Mouse (Mus musculus): ENCODE results near the gene Itga11.
A peak's percentile ranks its signal among the peaks of the same experiment; 100 is the strongest.
"Not testable (repeated sequence)": the region's sequence is repeated elsewhere in the genome, so short reads cannot be mapped to it uniquely, and the experiment has no call there.

Itga11 gene

DNA sequence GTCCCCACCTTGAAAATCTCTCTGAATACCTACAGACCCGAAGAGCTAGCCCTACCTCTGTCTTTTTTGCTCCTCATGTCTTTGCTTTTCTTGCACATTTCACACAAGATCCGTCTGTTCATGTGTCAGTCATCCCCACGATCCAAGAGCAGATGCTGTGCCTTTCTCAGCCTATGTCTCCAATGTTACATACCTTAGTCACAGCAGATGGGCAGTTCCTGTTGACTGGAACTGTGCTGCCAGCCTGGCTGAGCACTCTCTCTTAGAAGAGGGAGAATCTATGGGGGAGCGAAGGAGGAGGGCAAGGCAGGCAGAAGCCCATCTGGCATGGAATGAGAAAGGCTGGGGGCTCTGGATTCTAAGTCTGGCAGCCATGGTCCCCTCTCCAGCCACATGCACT lies 87.7 kb downstream of the Itga11 start:
- DNase-seq (ENCODE audit: low spot score in 2 of 2): no peak

DNA sequence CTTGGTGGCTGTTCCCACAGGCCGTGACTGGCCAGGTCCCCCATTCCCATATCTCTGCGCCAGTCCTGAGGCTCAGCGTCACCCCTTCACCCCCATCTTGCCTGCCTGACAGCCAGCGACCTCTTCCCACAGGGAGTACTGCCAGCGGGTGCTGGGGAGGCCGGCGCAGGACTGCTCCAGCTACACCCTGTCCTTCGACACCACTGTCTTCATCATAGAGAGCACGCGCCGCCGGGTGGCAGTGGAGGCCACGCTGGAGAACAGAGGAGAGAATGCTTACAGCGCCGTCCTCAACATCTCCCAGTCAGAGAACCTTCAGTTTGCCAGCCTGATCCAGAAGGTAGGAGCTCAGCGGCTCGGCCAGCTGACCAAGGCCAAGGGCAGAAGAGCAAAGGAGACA lies 89.8 kb downstream of the Itga11 start:
- no peak for DNase-seq (ENCODE audit: low spot score in 2 of 2)

DNA sequence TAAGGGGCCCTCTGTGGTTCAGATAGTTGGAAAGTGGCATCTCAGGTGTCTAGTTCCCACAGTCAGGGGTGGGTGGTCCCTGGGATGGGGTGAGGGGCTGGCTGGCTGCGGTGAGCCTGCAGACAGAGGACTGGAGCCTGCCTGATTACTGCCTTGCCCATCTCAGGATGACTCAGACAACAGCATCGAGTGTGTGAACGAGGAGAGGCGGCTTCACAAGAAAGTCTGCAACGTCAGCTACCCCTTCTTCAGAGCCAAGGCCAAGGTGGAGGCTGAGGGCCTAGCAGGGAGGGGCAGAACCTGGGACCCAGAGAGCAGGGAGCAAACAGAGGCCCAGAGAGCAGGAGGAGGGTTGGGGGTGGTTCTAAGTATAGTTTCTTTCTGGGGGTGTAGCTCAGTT lies 90.7 kb downstream of the Itga11 start:
- no peak for DNase-seq (ENCODE audit: low spot score in 2 of 2)

DNA sequence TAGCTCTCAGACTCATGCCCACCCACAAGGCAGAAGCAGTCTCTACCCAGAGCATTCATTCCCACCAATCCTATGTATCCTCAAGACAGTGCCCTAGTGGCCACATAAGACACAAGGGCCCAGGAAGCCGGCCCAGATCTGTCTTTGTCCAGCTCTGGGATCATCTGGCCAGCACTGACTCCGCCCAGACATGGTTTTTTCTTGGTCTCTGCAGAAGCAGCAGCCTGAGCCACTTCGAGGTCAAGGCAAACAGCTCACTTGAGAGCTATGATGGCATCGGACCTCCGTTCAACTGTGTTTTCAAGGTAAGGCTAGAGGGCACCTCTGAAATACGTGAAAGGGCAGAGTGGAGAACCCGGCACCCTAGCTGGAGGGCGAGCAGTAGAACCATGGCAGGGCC lies 95.1 kb downstream of the Itga11 start:
- no peak for DNase-seq (ENCODE audit: low spot score in 2 of 2)

DNA sequence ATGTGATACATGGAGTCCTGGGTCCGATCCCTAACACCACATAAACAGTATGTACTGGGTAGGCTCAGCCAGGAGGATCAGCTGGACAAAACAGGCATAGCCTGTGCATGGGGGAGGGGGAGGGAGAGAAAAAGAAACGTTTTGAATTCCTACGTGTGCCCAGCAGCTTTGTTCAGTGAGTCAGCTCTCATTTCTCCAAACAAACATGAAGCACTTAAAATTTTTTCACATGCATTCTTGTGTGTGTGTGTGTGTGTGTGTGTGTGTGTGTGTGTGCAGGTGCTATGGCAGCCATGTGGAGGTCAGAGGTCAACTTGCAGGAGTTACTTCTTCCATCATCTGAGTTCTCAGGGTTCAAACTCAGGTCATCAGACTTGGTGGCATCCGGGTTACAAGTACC lies 97.8 kb downstream of the Itga11 start:
- DNase-seq (ENCODE audit: low spot score in 2 of 2): no peak

DNA sequence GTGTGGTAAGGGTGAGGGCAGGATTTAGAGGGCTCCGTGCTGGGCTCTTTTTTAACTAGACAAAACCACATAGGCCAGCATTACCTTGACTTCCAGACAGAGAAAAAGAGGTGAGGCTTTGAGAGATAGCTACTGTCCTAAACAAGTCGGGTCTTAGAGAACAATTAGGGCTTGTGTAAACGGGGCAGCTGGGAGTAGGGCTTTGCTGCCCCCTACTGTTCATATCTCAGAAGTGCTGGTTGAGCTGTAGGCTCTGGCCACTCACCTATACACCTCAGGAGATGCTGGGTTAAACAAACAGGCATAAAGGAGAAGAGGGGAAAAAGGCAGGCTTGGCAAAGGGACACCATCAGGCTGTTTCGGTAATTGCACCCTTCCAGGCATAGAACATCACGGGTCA lies 99.8 kb downstream of the Itga11 start:
- DNase-seq (ENCODE audit: low spot score in 2 of 2): peak; percentile 17 to 65

DNA sequence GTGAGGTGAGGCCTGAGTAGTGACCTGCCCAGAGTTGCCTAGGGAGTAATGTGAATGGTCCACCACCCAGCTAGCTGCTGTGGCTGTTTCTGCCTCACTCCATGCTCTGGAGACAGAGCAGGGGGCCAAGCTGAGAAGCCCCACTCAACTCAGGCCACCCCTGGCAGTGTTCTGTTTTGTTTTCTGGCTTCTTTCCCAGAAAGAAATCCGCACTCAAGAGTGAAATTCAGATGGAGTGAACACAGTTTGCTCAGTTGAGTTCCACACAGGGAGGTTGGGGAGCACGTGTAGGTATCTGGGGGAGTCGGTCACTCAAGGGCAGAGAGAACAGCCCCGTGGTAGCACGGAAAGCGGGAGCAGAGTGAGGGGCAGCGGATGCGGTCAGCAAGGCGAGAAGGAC lies 101.1 kb downstream of the Itga11 start:
- no peak for DNase-seq (ENCODE audit: low spot score in 2 of 2)

DNA sequence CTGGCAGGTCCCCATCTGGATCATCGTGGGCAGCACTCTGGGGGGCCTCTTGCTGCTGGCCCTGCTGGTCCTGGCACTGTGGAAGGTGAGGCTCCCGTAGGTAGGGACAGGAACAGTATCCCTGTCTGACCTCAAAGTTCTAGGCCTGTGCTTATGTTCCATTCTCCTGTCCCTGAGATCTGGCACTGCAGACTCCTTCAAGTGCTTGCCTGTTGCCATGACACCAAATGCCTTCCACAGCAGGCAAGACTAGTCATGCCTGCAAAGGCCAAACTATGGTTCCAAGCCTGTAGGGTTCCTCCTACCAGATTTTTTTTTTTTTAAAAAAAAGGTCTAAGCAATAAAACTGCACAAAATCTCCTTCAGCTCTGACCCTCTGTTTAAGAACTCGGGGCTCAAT lies 104.3 kb downstream of the Itga11 start:
- no peak for DNase-seq (ENCODE audit: low spot score in 2 of 2)

DNA sequence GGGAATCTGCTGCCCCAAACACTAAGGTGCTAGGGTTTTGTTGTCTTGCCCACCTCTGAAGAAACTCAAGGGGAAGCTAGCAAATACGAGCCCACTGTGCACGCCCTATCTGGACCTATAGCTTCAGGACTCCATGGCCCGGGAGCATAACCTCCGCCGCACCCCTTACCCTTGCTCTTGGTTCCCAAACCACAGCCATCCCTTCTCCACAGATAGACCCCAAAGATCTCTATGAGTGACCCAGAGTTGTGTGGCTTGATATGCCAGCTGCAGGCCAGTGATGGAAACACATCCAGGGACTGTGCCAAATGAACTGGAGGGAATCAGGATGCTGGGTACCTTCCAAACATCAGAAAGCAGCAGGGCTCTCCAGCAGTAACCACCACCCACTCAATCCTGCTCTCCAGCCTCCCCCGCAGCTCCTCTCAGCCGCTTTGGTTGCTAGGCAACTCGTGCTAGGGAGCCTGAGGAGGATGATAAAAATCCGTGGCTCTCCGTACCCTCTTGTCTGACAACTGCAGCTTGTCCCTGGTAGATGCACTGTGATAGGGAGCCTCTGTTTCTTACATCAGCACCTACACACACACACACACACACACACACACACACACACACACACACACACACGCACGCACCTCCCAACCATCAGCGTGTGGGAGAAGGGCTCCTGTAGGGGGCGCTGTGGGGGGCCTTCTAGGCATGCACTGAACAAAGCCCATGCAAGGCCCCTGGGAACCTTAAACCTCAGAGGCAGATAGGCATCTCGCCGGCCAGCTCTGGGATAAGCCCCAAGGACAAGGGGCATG lies 105.6 kb downstream of the Itga11 start:
- DNase-seq (ENCODE audit: low spot score in 2 of 2): no peak

DNA sequence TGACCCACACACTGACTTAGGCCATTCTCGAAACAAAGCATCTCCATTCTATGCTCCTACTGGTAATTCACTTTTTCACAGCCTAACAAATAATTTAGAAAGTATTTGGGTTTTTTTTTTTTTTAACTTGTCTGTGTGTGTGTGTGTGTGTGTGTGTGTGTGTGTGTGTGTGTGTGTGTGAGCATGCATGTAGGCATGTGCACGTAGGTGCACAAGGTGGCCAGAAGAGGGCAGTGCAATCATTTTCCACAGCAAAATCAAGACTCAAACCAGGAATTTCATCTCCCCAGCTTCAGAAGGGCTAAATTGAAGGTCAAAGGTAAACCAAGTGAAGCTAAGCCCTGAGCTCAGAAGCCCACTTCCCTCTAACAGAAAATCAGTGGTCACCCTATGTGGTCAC lies 106.6 kb downstream of the Itga11 start:
- no peak for DNase-seq (ENCODE audit: low spot score in 2 of 2)

DNA sequence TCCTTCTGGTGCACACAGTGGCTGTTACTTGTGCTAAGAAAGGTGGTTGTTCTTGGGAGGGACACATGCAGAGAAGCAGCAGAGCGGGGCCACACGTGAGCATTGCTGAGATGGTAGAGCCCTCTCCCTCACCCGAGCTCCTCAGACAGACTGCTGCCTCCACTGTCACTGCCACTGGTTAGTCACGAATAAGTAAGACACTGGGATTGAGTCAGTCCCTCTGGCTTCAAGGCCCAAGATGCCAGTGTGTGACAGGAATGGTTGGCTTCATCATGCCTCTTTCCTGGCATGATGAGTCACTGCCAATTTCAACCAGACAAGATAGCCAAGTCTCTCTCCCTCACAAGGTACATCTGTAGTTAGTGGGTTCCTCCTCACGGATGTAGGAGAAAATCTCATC lies 109.1 kb downstream of the Itga11 start:
- DNase-seq (ENCODE audit: low spot score in 2 of 2): no peak

DNA sequence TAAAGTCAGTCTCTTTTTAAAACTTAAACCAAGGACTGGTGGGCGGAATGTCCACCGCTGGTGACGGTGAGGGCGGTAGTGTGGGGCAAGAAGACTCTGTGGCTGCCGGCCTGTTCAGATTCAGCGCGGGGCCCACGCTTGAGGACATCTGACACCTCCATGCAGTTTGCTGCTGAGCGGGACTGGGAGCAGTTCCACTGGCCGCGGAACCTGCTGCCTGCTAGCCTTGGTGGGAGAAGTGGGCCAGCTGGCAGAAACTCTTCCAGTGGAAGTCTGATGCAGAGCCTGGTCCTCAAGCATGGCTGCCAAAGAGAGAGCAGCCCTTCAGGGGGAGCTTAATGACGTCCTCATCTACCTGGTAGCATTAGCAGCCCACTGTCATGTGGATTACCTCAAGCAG lies 112.2 kb downstream of the Itga11 start:
- DNase-seq (ENCODE audit: low spot score in 2 of 2): no peak

DNA sequence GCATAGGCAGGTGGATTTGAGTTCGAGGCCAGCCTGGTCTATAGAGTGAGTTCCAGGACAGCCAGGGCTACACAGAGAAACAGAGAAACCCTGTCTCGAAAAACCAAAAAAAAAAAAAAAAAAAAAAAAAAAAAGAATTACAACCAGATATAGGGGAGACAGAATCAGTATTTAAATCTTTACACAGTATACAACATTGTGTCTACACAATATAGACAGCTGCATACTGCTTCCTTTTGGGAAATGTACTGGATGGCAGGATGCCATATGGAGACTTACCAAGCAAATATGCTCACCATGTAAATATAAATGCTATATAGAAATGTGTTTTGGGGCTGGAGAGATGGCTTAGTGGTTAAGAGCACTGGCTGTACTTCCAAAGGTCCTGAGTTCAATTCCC lies 121.6 kb downstream of the Itga11 start:
- DNase-seq (ENCODE audit: low spot score in 2 of 2): not testable (repeated sequence)

DNA sequence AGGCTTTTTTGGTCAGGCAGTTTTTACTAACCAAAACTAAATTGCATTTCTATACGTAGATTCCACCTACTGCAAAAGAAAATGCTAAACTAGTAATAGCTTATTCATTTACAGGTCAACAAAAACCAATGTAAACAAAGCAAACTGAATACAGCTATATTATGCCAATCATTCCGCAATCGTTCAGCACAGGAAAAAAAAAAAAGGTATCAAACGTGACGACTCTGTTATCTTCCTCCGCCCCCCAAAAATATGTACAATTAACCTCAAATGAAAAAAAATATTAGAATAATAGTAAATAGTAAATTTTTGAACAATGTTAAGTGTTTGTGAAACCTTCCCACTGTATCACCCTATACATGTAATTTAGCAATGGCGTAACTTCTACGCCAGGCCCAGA lies 132.5 kb downstream of the Itga11 start:
- DNase-seq (ENCODE audit: low spot score in 2 of 2): no peak

DNA sequence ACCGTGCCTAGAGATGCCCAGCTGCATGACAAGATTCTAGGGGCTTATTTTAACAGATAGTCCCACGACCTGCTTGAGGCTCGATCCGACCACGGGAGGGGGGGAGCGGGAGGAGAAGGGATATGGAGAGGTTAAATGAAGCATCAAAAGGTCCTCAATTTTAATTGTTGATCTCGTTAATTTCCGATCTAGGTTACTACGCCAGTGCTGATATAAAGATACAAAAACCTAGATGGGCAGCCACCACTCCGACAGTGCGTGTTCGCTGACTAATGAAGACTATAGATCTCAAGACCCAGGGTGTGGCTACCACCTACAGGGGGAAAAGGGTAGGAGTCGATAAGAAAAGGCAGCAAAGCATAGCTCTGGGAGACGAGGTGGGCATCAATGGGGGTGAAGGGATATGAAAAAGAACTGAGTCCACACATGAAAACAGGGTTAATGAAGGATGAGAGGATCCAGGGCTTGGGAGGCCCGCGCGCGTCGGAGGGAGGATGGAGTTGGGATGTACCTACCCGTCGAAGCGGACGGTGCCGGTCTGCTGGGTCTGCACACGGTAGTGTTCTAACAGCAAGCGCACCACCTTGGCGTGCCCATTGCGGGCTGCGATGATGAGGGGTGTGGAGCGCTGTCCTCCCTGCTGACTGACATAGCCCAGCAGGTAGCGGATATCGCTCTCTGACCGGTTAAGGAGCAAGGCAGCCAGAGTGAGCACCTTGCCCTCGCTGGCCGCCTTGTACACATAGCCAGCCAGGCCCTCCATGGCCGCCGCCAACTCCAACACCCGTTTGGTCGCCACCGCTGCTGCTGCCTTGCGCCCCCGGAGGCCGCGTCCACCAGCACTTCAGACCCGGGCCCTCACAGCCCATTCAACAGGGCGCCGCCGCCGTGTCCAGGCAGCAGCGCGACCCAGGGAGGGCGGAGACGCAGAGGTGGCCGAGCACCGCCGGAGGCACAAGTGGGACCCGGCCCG lies 133.2 kb downstream of the Itga11 start:
- peak; percentile 9 to 17 for DNase-seq (ENCODE audit: low spot score in 2 of 2)

DNA sequence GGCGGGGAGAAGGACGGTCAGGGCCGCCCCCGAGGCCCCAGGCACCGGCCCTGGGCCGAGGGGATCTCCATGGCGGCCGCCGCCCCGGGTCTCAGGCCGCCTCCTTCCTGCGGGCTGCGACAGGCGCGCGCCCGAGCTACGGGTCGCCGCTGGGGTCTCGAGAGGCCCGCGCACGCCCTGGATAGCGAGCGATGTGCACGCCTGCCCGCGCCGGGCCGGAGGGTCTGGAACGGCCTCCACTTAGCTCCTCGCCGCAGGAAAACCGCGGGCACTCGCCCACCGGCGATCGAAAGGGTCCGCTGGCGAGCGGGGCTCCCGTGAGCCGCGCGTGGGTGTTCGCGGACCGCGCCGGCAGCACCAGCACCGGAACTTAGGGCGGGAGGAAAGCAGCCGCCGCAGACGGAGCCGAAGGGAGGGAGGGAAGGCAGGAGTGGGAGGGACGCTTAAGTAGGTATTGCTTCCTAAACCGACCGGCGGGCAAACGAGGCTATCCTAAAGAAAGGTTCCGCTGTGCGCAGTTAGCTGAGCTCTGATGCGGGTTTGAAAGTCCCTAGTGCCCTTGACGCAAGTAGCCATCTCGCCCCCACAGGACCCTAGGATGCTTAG lies 134.0 kb downstream of the Itga11 start, which contains the start of gene Fem1b:
TSS of gene Fem1b (minus strand) at position 419 of the 606 bp plus-strand sequence.
- peak; percentile 84 to 89 for DNase-seq (ENCODE audit: low spot score in 2 of 2)

DNA sequence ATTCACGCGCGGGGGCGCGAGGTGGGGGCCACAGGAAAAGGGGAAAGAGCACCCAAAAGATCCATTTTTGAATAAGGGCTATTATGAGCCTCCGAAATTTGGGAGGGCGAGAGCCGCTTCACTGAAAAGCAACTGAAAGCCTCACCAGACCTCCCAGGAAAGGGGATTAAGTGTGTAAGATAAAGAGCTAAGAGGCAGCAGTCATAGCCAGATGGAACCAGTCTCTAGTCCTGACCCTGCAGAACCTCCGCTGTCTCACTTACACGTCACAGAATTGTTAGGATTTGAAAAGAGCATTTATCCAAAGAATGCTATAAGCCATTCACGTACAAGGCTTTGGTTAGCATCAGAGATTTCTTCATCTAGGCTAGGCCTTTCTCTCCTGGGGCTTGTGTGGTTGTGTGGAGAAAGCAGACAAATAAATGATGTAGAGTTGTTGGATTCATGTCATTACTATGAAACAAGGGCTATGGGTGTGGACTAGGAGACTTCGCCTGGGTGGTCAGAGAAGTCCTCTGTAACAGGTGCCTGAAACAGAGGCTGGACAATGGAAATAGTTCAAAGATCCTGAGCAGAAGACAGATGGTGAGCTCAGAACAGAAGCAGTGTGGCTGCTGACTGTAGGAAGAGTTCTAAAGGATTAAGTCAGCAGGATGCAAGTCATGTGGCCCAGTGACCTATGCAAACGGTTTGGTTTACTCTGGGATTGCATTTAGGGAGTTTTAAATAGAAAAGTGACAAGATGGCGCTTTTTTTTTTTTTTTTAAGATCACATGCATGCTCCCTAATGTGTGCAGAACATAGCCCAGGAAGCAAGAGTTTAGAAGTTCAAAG lies 134.8 kb downstream of the Itga11 start:
- no peak for DNase-seq (ENCODE audit: low spot score in 2 of 2)

DNA sequence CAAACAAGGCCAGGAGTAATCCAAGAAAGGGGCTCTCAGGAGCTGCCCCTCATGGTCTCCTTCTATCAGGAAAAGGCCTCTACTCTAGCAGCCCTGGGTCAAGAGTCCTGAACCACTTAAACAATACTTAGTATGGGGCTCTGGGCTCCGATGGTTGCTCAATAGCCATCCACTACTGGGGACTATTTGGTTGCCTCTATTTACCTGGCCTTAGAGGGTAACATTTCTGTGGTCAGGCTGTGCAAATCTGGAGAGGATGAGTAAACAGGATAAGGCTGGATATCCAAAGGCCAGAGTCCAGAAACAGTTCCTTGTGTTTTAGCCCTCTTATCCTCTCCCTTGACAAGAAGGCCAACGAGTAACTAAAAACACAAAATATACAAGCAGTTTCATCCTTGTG lies 137.1 kb downstream of the Itga11 start:
- DNase-seq (ENCODE audit: low spot score in 2 of 2): no peak

DNA sequence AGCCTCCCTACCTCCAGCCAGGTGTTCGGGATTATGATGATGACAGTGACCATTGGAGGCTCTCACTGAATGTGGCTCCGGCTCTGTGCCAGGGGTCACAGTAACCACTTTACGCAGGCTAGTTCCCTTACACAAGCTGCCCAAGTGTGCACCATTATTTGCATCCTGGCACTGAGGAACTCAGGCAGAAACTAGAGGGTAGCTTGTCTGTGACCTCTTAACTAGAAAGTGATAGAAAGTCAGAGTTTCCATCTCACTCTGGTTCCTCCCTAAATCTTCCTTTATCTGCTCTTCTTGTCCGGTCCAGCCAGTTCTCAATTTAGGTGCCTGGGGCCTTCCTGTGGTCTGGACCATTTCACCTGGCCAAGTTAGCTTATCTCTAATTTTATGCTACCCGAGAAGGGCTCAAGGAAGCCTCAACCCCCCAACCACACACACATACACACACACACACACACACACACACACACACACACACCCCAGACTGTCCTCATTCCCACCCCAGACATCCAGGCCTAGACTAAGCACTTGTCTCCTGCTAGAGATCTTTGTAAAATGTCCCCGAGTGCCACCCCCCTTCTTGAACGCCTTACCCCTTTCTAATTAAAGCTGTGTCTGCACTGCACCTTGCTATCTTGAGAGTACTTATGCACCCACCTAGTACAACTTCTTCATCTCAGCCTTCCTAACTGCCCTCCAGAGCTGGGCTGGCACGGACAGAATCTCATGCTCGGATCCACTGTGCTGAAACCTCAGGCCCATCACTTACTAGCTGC lies 138.9 kb downstream of the Itga11 start:
- DNase-seq (ENCODE audit: low spot score in 2 of 2): no peak

DNA sequence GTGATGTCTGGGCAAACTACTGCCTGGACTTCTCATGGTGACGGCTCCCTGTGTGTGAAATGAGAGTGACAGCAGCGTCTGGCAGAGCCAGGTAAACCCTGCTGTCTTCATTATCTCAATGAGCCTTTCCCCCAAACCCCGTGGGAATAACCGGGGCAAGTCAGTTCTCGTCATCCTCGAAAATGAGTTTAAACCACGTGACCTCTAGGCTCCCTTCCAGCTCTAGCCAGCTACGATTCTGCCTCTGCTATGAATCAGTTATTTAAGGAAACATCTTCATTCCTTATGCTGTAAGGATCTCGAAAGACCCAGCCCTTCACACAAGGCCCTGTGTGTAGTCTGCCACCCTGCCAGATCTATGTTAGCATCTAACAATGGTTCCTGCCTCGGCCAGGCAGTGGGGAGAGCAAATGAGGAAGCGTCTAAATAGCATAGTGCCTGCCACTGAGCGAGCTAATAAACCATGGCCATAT lies 139.5 kb downstream of the Itga11 start:
- DNase-seq (ENCODE audit: low spot score in 2 of 2): no peak
